Mouse (Mus musculus) testis, adult 2 months (tissue): ENCODE measurements at regions not wholly inside any gene's neighbourhood (a gene's known extent, or its start where the extent isn't known, plus 50 kb on each side); places are given as distances from the start of the nearest gene placed in this dataset.

Experiments used
- H3K27ac ChIP-seq: fragments of 200-500 bp; 2 replicates; pipeline ENCODE4 v1.5.1; 2012; ENCODE audit warnings: low read depth, low read length; ENCODE audit not compliant: control insufficient read depth, insufficient read depth
- H3K27me3 ChIP-seq: fragments of 200-500 bp; 2 replicates; pipeline ENCODE4 v1.6.1; 2012; ENCODE audit warnings: mild to moderate bottlenecking, low read length, moderate library complexity; ENCODE audit not compliant: control insufficient read depth, insufficient read depth
- H3K36me3 ChIP-seq: fragments of 200-500 bp; 2 replicates; pipeline ENCODE4 v1.6.1; 2012; ENCODE audit warnings: mild to moderate bottlenecking, low read length; ENCODE audit not compliant: control insufficient read depth, insufficient read depth
- H3K4me1 ChIP-seq: fragments of 200-500 bp; 2 replicates; pipeline ENCODE4 v1.6.1; 2012; ENCODE audit warnings: low read length; ENCODE audit not compliant: control insufficient read depth, insufficient read depth
- H3K4me3 ChIP-seq: fragments of 200-500 bp; 2 replicates; pipeline ENCODE4 v1.5.1; 2012; ENCODE audit warnings: low read depth, mild to moderate bottlenecking, low read length, moderate library complexity, mixed read lengths; ENCODE audit not compliant: control insufficient read depth
- CTCF ChIP-seq: fragments of 200-500 bp; IDR thresholded peaks from 2 replicates; pipeline ENCODE4 v1.5.1; 2012; ENCODE audit warnings: low read depth, mild to moderate bottlenecking, inconsistent platforms, low read length, moderate library complexity; ENCODE audit not compliant: control insufficient read depth, insufficient read depth, insufficient replicate concordance
- POLR2A ChIP-seq: fragments of 200-500 bp; IDR thresholded peaks from 2 replicates; pipeline ENCODE4 v1.6.1; 2012; ENCODE audit warnings: low read depth, mild to moderate bottlenecking, inconsistent platforms, low read length, moderate library complexity; ENCODE audit not compliant: control insufficient read depth

DNA sequence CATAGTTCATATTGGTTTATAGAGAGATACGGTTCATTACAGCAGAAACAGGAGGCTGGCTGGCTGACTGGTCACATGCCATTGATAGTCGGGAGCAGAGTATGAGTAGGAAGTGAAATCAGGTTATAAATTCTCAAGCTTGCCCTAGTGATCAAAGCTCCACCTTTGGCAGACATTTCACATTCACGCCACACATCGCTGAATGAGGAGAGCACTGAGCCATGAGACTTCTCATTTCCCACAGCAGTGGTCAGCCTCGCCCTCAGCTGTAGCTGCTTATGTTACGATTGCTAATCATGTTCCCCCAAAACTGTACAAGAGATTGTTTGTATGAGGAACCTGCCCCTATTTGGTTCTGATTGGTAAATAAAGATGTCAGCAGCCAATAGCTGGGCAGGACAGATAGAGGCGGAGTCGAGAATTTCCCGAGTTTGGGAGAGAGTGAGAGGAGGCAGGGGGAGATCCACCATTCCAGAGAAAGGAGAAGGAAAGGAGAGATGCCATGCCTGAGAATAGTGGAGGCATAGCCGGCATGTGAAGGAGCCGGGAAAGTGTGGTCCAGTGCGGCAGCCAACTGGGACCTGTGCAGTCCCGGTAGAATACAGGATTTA is 333.5 kb downstream of the Phf3 start:
- Histone ChIP-seq H3K27me3 (no peaks in the 10 kb centered on the region), H3K4me3 (no peak overlapping the region), H3K27ac (no peak overlapping the region), H3K36me3 (no peaks in the 10 kb centered on the region), H3K4me1 (no peaks in the 10 kb centered on the region)
- TF ChIP-seq POLR2A (no peak), CTCF (no peak)

GRCm38 (mm10) chr1:30536989-30537975 is 336.4 kb downstream of the Phf3 start:
- no peak overlapping the region for H3K27ac ChIP-seq

DNA sequence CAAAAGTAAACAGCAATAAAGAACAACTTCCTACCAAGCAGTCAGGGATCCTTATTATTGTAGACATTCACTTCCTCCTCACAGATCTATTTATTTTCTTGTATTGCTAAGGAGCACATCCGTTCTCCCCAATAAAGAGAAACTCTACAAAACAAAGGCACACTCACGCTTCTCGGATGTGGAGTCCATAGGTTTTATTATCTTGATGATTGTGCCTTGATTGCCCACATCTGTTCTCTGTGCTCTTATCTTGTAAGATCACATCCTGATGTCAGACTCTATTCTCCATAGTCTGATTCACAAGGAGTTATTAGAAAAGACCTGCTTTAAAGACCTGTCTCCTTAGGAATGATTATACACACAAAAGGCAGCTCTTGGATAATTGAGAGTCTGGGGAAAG is 356.4 kb downstream of the Phf3 start:
- H3K27me3 ChIP-seq, result no peaks in the 10 kb centered on the region
- H3K4me3 ChIP-seq, result no peak overlapping the region
- no peak for TF ChIP-seq CTCF
- no peak for TF ChIP-seq POLR2A
- no peaks in the 10 kb centered on the region for H3K36me3 ChIP-seq
- no peak overlapping the region for H3K27ac ChIP-seq
- no peaks in the 10 kb centered on the region for H3K4me1 ChIP-seq

More at GRCm38 (mm10) chr1:30536989-30537975, 336.4 kb downstream of the Phf3 start:
- TF ChIP-seq POLR2A, result no peak
- no peak for TF ChIP-seq CTCF
- no peaks in the 10 kb centered on the region for H3K36me3 ChIP-seq
- no peaks in the 10 kb centered on the region for H3K4me1 ChIP-seq
- no peaks in the 10 kb centered on the region for H3K27me3 ChIP-seq
- H3K4me3 ChIP-seq, result no peak overlapping the region

DNA sequence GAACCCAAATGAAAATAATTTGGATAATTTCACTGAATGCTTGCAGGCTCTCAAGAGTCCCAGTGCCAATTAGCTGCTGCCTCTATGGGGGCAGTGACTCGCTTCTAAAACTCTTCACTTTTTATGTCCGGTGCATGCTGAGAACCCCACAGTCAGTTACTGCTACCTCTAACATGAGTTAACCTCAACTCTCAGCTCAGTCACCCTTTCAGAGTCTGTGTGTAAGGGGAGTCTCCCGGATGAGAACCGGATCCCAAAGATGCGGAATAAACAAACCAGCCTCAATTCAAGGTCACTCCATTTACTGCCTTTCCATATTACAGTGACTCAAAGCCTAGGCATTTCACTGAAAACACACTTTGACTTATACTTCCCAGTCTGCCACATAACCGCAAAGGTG is 357.9 kb downstream of the Phf3 start:
- Histone ChIP-seq H3K4me1 (no peaks in the 10 kb centered on the region), H3K27me3 (no peaks in the 10 kb centered on the region), H3K4me3 (no peak overlapping the region), H3K27ac (no peak overlapping the region), H3K36me3 (no peaks in the 10 kb centered on the region)
- TF ChIP-seq CTCF, result no peak
- no peak for TF ChIP-seq POLR2A

DNA sequence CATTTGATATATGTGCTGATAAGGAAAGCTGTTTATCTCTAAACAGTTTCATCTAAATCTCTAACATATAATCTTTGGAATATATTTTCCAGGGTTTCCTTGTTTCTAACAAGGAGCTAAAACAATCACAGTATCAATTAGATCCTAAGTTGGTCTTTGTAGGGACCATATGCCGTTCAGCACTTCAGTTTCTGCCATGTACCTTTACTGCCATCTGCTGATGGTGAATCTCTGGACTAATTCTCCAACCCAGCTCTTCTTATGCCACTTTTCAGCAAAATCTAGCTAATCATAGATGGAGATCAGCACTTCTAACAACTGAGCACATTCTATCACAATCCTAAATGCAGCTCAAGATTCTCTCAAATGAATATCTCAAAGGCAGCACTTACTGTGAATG is 370.5 kb downstream of the Phf3 start:
- TF ChIP-seq POLR2A (no peak), CTCF (no peak)
- H3K4me3 ChIP-seq, result no peak overlapping the region; the same call in 1 of the 2 replicates
- no peaks in the 10 kb centered on the region for H3K36me3 ChIP-seq
- no peak overlapping the region for H3K27ac ChIP-seq
- no peaks in the 10 kb centered on the region for H3K27me3 ChIP-seq
- H3K4me1 ChIP-seq, result no peaks in the 10 kb centered on the region

DNA sequence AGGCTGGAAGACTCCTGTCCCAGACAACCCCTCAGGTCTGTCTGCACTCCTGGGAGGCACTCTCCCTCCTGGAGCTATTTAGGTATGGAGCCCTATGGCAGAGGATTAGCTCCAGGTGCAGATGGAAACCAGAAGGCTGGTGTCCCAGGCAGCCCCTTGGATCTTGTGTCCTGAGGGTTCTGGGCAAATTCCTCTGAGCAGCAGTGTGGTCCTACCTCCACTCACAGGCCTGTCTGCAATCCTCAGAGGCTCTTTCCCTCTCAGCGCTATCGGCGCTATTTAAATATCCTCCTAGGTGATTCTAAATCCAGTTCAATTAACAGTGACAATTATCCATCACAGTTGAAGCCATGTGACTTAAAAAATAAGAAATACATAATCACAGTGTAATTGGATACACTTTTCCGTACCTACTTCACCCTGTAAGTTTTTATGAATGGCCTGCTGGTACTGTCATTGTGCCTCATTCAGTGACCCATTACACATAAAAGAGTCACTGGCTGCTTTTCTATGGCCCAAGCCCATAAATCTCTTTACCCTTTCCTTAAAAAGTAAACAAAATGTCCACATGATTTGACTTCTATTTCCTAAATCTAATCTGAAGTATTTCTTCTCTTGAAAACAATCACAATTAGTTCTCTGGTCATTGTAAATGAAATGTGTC is 413.3 kb downstream of the Phf3 start:
- Histone ChIP-seq H3K4me1 (no peaks in the 10 kb centered on the region), H3K27me3 (no peaks in the 10 kb centered on the region), H3K27ac (no peak overlapping the region), H3K4me3 (no peak overlapping the region), H3K36me3 (no peaks in the 10 kb centered on the region)
- TF ChIP-seq POLR2A (no peak), CTCF (no peak)

DNA sequence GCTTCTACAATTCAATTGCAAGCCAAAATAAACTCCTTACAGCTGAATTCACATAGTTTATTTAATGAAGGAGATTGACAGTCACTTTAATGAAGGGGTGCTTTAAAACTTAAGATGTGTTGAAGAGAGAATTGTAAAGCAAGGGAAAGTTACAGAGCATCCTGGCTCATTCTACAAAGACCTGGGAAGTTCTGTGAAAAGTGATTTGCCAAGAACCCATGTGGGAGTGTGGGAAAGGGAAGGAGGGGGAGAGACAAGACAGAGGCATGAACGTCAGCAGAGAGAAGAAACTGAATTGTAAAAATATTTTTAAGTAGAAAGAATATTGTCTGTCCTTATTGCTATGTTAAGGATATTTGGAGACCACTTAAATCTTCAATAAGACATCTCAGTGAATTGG is 435.8 kb downstream of the Phf3 start:
- no peaks in the 10 kb centered on the region for H3K27me3 ChIP-seq
- no peaks in the 10 kb centered on the region for H3K4me1 ChIP-seq
- no peak overlapping the region for H3K27ac ChIP-seq
- no peaks in the 10 kb centered on the region for H3K36me3 ChIP-seq
- no peak overlapping the region for H3K4me3 ChIP-seq
- TF ChIP-seq CTCF (no peak), POLR2A (no peak)

GRCm38 (mm10) chr1:30416582-30416981 is 457.1 kb downstream of the Phf3 start:
- no peak for TF ChIP-seq CTCF
- TF ChIP-seq POLR2A, result no peak
- H3K27me3 ChIP-seq, result no peaks in the 10 kb centered on the region
- no peaks in the 10 kb centered on the region for H3K36me3 ChIP-seq
- H3K4me1 ChIP-seq, result no peaks in the 10 kb centered on the region
- no peak overlapping the region for H3K27ac ChIP-seq
- no peak overlapping the region for H3K4me3 ChIP-seq
